Mouse (Mus musculus) left cerebral cortex, postnatal 25 days (tissue): ENCODE measurements around the gene Galns. TPM values are rescaled to one million over a fixed set of nuclear protein-coding genes. Genes with fewer than 3 reads are reported as not detected.
A peak's percentile ranks its signal among the peaks of the same experiment; 100 is the strongest.
"Not testable (repeated sequence)": the region's sequence is repeated elsewhere in the genome, so short reads cannot be mapped to it uniquely, and the experiment has no call there.

Source experiments
- DNase-seq, 2 experiments: peaks; one replicate each; pipeline ENCODE4 v3.0.0; 2022; ENCODE audit warnings: low spot score in 2 of 2, mixed read lengths in 1 of 2
- intact Hi-C: fragments of 180-260 bp; cut with DNase I; formaldehyde crosslinking; loops from one replicate; pipeline ENCODE4 v1.15.1; 2025
- total RNA-seq, 2 experiments: library from RNA; stranded (reverse); gene quantifications; 2 replicates each; pipeline ENCODE4 v1.2.3; 2021

The Galns gene
- total RNA-seq, 2 experiments from 2014 or later, result 7.4 to 9.1 TPM

DNA sequence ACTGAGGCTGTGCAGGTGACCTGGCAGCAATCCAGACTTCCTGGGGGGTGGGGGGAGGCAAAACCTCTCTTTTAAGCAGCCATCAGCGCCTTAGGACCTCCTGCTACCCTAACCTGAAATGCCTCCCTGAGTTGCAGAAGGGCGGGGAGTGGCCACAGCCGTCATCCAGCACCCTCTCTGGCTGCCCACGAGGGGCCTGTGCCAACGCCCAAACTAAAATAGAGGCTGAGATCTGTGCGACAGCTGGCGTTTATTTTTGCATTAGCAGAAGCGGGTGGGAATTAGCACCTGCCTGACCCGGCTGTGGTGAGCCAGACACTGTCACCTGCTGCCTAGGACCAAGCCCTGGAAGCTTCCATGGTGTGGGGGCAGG, 25.5 kb upstream of the Galns start:
- DNase-seq, result peak; percentile 30 to 75
- intact Hi-C loops, result no loop called here

DNA sequence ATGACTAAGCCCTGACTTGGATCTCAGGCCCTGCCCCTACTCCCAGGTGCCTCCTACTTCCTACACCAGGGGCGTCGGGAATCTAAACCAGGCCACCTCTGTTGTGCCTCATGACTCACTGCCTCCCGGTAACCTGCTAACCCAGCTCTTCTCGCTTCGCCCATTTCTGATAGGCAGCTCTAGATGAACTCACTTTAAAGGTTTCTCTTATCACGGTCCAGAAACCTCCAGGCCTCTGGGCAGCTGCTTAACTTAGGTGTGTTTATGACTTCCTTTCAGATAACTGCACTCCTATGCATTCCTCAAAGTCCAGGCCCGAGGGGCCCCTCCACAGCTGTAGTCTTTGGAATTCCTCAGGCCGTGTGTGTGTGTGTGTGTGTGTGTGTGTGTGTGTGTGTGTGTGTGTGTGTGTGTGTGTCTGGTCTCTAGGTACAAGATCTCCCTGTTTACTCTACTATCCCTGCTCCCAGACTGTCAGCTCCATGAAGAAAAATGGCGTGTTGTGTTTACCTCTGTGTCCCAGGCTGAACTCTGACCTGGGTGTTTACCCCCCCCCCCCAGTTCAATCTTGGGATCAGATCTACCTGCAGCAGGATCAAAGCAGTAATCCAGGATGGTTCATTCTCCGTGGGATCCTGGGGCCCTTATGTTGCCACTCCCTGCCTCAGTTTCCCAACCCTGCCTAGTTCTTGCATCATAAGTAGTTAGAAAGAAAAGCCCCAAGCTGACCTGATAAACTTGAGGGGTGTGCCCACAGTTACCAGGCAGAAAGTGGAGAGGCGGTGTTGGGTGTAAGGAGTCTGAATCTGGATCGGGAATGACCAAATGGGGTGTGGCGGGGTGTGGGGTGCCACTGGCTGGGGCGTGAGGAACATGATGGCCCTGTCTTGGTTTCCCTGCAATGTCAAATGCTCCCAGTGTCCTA, 24.9 kb upstream of the Galns start:
- intact Hi-C loops, result no loop called here

DNA sequence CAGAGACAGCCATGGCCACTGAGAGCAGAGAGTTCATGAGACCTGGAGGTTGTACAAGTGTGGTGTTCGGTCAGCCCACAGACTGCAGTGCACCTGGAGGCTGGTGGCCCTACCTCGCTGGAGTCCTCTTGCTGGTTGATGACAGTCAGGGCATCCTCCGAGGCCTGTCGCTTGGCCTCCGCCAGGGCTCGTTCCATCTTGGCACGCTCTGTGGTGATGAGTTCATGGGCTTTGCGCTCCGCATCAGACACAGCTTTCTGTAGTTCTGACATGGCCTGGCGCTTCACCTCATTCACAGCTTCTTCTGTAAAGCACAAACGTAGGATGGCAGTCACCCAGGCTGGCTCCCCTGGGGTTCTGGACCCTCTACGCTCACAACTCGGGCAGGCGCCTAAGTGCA, 21.9 kb upstream of the Galns start:
- DNase-seq, result no peak
- intact Hi-C loops, result no loop called here

More for the DNA sequence above, 24.9 kb upstream of the Galns start:
- DNase-seq, result no peak

DNA sequence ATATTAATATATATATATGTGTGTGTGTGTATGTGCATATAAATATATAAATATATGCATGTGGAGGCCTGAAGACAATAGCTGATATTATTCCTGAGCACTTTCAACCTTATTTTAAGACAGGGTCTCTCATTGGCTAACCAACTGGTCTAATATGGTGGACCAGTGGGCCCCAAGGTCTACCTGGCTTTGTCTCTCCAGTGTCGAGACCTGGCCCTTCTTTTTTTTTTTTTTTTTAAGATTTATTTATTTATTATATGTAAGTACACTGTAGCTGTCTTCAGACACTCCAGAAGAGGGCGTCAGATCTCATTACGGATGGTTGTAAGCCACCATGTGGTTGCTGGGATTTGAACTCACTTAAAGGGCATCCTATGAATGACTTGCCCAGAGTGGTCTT, 20.9 kb upstream of the Galns start:
- intact Hi-C loops, DNase-seq: not testable (repeated sequence)

DNA sequence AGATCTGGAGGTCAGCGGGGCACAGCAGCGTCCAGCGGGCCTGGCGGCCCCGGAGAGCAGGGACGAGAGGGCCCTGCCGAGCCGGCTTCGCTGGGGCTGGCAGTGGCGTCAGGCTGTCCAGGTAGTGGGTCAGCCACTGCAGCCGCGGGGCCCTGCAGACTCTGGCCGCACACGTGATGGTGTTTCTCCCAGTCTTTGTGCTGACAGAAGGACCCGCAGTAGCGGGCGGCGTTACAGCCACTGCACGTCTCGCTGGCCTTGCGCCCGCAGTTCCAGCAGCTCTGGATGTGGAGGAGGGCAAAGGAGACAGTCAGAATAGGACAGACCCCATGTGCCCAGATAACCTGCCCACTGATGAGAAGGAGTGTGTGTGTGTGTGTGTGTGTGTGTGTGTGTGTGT, 19.4 kb upstream of the Galns start:
- no peak for DNase-seq
- intact Hi-C loops, result no loop called here

DNA sequence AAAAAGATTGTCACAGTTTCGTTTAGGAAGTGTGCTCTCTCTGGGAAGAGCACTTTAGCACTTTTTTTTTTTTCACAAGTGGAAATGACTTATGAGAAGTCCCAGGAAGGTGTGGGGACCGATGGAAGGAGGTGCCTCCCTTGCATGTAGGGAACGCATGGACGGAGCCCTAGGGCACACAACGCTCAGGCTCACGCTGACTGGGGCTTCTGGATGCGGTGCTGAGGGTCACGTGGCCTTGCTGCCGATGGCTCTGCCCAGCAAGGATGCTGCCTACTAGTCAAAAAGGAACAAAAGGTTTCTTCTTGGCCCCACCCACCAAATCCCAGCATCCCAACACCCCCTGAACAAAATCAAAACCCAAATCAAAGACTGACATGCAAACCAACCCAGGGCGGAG, 18.1 kb upstream of the Galns start:
- intact Hi-C loops, result no loop called here
- no peak for DNase-seq

DNA sequence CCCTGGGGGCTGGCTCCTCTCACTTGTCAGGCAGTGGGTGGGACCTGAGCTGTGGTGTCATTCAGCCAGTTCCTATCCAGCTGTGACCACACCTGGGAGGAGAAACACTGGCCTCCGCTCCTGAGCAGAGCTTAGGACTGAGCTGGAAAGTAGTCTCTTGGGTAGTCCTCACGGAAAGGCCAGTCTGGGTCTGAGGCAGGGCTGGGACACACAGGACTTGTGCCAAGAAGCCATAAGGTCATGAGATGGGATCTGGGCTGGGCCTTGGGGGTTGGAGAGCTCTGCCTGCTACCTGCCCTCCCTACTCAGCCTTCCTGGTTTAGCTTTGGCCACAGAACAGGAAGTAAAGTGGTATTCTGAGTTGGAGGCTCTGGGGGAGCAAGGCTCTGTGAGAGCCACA, 15.6 kb upstream of the Galns start:
- intact Hi-C loops, result no loop called here
- no peak for DNase-seq

DNA sequence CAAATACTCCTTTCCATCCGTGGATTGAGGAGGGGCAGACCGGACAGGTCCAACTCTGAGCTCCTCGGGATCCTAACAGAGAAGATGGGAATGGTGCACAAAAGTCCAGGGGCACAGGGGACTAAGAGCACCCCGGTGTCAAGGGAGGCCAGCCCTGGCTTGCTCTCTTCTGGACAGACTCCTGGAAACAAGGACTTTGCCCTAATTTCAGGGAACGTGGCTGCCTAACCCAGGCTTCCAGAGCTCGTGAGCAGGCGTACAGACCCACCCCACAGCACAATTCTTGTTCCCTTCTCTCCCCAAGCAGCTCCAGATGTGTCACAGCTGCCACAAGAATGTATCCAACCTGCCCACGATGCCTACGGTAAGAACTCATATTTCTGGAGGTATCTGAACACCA, 14.5 kb upstream of the Galns start:
- intact Hi-C loops, result no loop called here
- DNase-seq, result no peak

DNA sequence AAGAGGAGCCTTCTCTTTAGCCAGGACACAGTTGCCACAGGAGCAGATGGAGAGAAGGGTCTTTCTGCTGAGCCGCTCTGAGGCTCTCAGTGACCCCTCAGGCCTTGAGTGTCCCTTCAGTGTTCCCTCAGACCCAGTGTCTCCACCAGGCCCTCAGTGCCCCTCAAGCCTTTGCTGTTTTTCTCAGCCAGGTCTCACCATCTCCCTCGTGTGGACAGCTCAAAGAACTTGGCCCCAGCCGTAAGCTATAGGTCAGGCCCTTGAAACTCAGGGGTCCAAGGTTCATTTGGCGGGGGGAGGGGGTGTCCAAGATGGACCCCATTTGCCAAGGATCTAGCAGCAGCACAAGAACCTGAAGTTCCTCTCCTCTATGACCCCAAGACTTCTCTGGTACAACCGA, 13.4 kb upstream of the Galns start:
- intact Hi-C loops, result no loop called here
- DNase-seq, result no peak

DNA sequence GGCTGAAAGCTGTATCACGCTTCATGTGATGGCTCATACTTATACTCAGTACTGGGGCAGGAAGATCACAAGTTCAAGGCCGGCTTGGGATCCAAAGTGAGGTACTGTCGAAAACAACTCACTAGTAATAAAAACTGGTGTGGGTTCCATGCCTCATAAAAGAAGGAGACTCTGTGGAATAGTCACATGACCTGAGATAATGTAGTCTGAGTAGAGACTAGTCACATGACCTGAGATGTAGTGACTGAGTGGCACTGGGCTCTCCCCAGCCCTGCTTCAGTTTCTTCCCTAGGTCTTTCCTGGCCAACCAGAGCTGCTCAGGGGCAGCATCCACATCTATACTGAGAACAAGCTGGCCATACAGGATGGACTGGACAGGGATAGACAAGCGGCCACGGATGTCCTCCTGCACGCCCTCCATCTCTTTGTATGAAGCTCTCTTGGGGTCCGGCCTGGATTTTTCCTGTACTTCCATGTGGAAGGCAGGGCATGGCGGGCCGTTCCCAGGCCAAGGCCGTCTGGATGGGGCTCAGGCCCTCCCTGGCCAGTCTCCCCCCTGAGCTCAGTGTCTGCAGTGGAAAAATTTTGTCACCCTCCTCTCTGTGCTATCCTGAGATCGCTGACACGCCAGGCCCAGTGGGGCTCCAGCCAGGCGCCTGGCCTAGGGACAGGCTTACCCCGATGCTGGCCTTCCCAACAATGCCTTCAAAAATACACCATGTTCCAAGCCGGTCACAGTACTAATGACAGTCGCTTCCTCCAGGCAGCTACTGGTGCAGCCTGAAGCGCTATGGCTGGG, 12.8 kb upstream of the Galns start:
- DNase-seq, result no peak
- intact Hi-C loops, result no loop called here

DNA sequence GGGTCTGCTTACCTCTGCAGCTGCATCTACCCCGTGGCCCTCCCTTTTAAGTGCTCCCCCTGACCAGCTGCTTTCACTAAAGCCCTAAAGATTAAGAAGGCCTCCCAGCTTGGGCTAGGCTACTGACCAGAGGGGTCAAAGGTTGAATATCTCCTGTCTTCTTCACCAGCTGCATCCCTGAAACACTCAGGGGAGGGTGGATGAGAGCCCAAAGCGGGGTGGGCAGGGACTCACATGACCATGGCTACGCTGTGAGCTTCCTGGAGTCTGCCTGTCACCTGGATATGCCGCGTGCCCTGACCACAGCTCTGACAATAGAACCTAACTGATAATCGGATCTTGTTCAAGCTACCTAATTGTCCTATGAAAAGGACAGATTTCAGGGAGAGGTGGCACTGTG, 11.5 kb upstream of the Galns start, which contains the start of gene Pabpn1l:
Gene Pabpn1l (minus strand): TSS at position 13 of the 400 bp plus-strand sequence.
- intact Hi-C loops, result no loop called here

DNA sequence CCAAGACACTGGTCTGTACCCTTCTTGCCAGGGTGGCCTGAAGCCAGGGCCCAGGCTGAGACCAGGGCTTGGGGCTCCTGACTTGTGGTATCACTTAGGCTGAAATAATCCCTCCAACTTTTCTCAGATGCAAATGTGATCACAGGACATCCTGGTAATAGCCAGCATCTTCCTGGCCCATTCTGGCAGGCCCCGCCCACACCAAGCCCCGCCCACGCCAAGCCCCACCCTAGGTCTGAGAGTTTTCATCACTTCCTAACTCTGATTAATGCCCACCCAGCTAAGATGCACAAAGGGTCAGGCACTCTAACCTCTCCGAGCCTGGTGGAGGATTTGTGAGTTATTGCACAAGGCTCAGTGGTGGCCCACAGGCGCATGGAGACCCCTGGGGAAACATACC, 9.2 kb upstream of the Galns start:
- DNase-seq, result no peak
- intact Hi-C loops, result no loop called here

More for the DNA sequence above, 11.5 kb upstream of the Galns start, which contains the start of gene Pabpn1l:
- no peak for DNase-seq

DNA sequence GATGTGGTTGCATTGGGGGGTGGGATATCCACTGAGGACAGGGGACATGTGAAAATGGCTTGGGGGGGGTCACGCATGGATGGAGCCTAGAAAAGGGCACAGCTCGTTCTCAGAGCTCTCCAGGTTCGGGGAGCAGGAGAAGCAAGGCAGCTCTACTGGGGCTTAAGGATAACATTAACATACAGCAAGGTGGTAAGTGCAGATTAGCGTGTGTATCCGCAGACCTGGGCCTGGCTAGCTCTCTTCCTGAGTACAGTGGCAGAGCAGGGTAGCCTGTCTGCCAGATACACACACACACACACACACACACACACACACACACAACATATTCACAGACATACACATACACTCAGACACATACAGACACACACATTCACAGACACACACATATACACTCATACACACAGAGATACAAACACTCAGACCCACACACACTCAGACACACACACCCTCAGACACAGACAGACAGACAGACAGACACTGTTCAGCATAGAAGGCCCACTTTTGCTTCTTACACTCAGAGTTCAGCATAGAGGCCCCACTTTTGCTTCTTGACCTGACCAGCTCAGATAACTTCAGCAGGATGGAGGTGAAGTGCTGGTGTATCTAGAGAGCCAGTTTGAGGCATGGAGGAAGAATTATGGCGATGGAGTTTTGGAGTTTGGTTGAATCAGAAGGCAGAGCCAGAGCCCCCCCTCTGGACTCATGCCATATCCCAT, 7.6 kb upstream of the Galns start:
- no peak for DNase-seq
- intact Hi-C loops, result loop anchor here (1.0 to 10.0 kb wide), 2 partner anchors 211 to 446 kb away; partner anchors contain the start of gene Spg7

DNA sequence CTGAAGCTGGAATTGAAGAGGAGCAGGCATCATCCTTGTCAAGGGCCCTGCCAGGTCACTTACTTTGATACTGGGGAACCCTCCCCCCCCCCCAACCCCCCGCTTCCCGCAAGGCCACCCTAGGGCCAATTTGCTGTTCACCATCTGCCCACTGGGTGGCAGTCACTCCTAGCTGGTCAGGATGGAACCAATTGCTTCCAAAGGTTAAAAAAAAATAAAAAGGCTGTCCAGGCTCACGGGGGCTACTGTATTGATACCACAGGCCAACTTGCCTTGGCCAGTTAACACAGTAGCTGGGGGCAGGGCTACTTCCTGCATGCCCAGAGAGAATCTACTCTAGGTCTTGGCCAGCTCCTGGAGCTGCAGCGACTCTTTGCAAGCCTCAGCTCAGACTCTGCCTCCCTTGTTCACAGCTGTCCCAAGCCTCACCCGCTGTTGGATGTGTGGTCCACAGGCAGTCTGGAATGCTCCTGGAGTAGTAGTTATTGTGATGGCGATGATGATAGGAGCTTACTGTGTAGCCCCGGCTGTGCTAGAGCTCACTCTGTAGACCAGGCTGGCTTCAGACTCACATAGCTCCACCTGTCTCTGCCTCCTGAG, 6.8 kb upstream of the Galns start:
- DNase-seq, result peak; percentile 60 to 64
- intact Hi-C loops, result loop anchor here (1.0 to 10.0 kb wide), 2 partner anchors 212 to 447 kb away; partner anchors contain the start of gene Spg7

DNA sequence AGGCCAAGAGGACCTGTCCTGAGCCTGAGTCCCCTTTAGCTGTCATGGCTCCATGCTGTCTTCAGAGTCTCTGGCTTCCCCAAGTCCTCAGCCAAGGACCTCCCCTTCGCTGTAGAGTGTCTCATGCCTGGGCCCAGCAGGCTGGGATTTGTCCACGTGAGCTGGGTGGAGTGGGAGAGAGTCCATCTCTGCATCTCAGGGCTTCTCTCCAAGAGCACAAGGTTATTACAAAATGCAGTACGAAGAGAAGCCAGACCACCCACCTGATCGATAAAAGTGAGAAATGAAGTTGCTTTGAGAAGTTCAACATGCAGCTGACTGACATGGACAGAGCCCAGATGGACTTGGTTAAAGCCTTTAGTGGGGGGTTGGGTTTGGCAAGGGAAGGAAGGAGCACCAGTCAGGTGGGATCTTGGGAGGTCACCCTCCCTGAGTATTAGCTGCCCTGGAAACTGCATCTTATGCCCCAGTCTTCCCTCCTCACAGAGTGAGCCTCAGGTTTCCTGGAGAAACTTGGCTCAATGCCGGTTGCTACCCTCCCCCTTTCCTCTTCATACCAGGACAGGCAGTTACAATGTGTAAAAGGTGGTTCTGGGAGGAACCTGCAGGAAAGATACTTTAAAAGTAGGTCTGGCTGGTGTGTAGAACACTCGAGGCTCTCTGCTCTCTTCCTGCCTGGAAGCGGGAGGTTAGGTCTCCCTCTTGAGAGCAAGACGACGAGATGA, 5.1 kb upstream of the Galns start:
- intact Hi-C loops, result loop anchor here (10.0 kb wide), 1 partner anchor 448 kb away; the partner anchor contains the start of gene Spg7
- DNase-seq, result no peak

DNA sequence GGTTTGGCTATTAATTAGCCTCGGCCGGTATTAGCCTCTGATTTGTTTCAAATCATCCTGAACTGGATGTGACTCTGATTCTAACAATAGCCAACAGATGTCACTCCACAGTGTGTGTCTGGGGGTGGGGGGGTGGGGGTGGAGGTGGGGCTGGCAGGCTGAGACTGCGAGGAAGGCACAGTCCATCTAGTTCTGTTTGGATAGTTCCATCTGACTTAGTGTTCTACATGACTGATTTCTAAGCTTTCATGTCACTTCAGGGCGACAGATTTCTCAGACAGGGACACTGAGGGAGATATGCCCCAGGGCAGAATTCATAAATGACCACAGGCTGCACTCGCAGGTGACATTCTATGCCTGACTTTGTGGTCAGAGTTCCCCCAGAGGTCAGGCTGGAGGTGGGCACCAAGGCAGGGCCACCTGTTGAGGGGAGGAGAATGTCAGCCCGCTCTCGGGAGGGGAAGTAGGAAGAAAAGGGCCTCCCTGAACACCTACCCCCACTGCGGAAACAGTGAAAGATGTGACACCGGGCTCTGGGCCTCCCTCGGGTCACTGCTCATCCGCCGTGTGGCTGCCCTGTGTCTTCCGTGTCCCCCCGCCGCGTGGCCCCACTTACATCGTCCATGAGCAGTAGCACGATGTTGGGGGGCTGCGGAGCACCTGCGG, 518 bp downstream of the Galns start:
- no peak for DNase-seq
- intact Hi-C loops, result loop anchor here (10.0 kb wide), 1 partner anchor 454 kb away; the partner anchor contains the start of gene Spg7

DNA sequence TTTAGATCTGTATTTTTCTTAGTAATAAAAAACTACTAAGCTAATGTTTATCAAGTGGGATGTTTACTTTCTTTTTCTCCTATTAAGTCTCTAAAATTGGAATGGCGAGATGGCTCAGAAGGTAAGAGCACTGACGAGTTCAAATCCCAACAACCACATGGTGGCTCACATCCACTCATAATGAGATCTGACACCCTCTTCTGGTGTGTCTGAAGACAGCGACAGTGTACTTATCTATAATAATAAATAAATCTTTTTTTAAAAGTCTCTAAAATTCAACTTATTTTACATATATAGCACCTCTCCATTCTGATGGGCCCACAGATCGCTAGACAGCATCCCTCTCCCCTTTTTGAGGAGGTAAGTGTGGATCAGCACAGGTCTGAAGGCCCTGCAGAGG, 1.1 kb downstream of the Galns start:
- DNase-seq, result no peak
- intact Hi-C loops, result loop anchor here (10.0 kb wide), 1 partner anchor 455 kb away; the partner anchor contains the start of gene Spg7

DNA sequence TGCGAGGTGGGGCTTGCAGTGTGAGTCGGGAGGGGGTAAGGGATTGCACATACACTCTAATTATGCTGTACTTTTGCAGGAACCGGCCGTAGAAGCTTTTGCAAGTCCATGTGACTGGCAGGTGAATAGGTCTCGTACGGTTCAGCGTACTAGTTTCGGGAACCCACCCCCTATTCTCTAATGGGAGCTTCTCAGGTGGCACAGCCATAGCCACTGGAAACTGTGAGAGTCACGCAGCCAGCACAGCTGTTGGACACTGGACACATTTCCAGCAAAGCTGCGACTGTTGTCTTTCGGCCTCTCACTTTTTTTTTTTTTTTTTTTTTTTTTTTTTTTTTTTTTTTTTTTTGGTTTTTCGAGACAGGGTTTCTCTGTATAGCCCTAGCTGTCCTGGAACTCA, 4.5 kb downstream of the Galns start:
- intact Hi-C loops, result loop anchor here (5.0 kb wide), 1 partner anchor 105 kb away; no protein-coding TSS in a partner anchor
- DNase-seq, result no peak
